Mouse (Mus musculus) brain, embryonic 14.5 days (tissue): ENCODE measurements around the gene Dera. TPM values are rescaled to one million over a fixed set of nuclear protein-coding genes. Genes with fewer than 3 reads are reported as not detected.

Source experiments
- DNase-seq: peaks from one replicate; pipeline ENCODE4 v3.0.0-alpha.2; 2011; ENCODE audit warnings: low read depth
- CTCF ChIP-seq: fragments of 200-500 bp; IDR thresholded peaks from 2 replicates; pipeline ENCODE4 v1.5.1; 2012; ENCODE audit warnings: inconsistent platforms, mild to moderate bottlenecking, moderate library complexity, borderline replicate concordance; ENCODE audit not compliant: insufficient read depth, insufficient read length; ENCODE audit errors: extremely low read depth
- POLR2A ChIP-seq: fragments of 200-500 bp; IDR thresholded peaks from 2 replicates; pipeline ENCODE4 v1.6.1; 2012; ENCODE audit warnings: mild to moderate bottlenecking, inconsistent platforms, borderline replicate concordance; ENCODE audit not compliant: poor library complexity, insufficient read depth, insufficient read length, severe bottlenecking; ENCODE audit errors: extremely low read depth
- polyA plus RNA-seq: library from polyadenylated mRNA; depleted of rRNA; stranded (reverse); fragments of >200 nt; gene quantifications from 2 replicates; pipeline ENCODE4 v1.2.3, GENCODE M21; 2012

Dera gene
- polyA plus RNA-seq, 1 experiment: 6.4 TPM

DNA sequence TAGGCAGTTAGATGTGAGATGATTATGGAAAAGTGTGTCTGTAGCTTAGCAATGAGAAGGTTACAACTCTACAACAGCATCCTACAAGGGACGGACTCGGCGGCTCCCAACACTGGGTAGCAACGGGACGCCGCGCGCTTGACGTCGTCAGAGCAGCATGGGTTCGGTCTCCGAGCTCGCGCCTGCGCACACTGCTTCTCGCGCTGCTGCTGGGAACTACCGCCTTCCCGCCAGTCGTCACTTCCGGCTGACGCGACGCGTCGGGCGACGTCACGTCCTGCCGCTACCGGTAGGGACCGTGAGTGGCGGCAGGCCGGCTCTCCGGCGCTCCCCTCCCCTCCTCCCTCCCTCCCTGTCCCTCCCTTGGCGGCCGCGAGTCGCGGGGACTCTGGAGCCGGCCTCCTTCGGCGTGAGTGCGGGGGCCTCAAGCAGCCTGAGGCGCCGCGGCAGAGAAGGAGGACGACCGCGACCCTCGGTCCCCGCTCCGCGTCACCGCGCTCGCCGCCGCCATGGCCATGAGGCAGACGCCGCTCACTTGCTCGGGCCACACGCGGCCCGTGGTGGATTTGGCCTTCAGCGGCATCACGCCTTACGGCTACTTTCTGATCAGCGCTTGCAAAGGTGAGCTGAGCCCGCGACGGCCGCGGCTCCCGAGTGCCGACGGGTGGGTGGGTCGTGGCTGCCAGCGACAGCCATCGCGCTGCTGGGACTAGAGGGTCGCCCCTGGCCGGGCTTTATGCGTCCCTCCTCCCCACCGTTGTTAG is 19.3 kb upstream of the Dera start, which contains the start of gene Strap:
Gene Strap (plus strand): TSS at position 233 of the 764 bp plus-strand sequence.
- peak; percentile 99 for DNase-seq
- TF ChIP-seq POLR2A (peak; percentile 86), CTCF (no peak)

DNA sequence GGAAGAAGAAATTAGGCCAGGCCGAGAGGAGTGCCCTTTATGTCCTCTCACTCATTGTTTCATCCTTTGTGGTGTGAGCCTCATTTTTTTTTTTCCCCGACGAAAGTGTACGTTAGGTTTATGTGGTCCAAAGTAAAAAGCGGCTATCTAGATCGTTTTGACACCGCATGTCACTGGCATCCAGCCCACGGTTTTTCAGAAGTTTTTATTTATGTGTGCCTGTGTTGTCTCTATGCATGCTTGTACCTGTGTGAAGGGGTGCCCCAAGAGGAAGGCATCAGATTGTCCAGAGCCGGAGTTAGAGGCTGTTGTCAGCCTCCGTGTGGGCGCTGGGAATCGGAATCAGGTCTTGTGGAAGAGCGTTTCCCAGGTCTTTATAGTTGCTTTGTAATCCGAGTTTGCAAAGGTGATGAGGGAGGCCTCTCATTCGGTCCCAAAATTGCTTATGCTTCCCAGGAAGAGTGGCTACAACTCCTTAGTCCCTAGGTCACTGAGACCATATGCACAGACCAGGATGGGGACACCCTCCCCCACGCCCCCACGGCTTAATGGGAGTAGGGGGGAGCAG is 18.6 kb upstream of the Dera start:
- peak; percentile 18 for DNase-seq
- no peak for TF ChIP-seq CTCF
- TF ChIP-seq POLR2A: no peak

DNA sequence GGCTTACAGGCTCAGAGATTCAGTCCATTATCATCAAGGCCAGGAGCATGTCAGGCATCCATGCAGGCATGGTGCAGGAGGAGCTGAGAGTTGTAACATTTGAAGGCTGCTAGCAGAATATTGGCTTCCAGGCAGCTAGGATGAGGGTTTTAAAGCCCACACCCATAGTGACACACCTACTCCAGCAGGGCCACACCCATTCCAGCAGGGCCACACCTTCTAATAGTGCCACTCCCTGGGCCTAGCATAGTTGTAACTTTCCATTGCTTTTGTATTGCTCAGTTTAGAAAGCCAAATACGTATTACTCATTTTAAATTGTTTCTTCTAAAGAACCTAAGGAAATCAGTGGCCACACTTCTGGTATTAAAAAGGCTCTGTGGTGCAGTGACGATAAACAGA is 13.4 kb upstream of the Dera start:
- no peak for DNase-seq
- no peak for TF ChIP-seq POLR2A
- TF ChIP-seq CTCF: no peak

DNA sequence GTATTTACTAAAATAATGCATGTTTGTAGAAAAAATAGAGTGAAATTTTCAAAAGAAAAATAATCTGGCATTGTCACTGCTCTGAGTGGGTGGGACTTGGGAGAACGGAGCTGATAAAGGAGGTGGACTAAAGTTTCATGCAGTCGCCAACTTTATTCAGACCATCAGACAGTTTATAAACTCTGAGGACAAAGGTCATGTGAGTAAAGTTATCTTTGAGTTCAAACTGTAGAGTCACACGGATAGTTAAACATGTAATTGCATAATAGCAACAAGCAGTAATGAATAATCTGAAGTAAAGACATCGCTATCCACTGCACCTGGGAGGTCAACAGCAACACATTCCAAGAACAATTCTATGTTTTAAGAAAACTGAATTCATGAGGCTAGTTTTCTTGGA is 9.6 kb upstream of the Dera start:
- TF ChIP-seq CTCF (no peak), POLR2A (no peak)
- DNase-seq: no peak

DNA sequence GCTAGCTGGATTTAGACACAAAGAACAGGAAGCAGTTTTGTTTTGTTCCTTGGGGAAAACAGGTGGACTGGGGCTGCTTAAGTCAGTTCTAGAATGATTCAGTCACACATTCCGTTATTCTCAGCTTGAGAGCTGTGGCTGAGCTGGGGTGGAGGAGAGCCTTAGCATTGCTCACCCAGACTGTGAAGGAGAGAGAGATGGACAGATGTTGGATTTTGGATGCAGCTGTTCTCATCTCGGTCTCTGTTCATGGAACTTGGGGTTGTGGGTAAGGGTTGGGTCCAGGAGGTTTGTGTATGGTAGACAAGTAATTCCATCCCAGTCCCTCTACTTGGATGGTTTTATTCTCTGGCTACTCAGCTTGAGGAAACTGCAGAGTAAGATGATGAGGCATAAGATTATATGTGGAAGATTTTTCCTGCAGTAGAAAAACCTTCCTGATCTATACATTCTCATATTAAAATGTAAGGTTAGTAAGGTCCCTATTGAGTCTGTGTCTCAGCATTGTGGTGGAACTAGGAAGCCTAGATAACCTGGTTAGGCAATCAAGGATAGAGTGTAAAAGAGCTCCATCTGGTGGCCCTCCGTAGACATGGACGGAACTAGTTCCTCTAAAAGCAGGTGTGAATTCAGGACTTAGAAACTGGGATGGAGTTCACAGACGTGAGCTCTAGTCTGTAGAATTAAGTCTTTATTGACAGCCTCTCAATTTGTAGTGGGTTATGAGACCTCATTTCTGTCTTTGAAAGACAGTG is 7.0 kb upstream of the Dera start:
- DNase-seq: peak; percentile 49
- no peak for TF ChIP-seq POLR2A
- peak; percentile 65; the same call in 1 of the 2 replicates for TF ChIP-seq CTCF

DNA sequence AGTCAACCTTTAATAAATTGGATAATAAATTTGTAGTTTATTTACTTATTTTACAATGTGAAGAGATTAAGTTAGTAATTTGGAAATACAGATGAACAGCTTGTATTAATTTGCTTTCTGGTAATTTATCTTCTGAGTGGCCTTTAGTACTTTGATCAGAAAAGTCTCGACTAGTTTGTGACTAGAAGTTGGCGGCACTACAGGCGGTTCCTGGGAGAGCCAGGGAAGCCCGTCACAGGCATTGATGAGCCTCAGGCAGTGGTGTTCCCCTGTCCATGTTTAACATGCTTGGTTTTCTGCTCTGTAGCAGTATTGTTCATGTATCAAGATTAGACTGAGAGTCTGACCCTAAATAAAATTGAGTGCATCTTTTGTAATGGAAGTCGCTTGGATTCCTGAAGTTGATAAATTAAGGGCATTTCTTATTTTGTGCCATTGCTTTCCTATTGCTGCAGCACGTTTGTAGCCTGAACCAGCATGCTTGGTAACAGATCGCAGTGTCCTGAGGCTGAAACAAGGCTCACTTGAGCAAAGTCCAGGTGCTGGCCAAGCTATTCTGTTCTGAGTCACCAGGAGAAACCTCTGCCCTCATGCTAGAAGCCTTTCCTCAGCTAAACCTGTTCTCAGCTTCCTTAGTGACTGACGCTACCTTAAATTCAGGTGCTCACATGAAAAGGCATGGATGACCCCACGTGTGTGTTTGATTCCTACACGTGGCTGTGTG is 2.6 kb upstream of the Dera start:
- no peak for TF ChIP-seq POLR2A
- no peak for TF ChIP-seq CTCF
- no peak for DNase-seq

DNA sequence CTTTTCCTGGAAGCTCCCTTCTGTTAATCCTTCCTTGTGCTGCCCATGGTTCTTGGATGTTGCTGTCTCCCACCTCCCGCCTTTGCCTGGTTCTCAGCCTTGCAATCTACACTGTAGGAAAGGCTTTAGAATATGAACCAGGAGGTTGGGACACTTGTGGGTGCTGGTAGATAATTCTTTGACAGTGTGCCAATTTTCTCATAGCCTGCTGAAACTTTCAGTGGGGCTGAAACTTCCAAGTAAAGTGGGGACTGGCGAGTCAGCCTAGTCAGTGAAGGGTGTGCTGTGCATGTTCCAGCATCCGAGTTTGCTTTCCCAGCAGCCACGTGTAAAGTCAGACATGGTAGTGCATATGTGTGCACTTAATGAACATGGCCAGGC is 2.1 kb upstream of the Dera start:
- TF ChIP-seq CTCF: no peak
- TF ChIP-seq POLR2A: no peak
- DNase-seq: no peak

DNA sequence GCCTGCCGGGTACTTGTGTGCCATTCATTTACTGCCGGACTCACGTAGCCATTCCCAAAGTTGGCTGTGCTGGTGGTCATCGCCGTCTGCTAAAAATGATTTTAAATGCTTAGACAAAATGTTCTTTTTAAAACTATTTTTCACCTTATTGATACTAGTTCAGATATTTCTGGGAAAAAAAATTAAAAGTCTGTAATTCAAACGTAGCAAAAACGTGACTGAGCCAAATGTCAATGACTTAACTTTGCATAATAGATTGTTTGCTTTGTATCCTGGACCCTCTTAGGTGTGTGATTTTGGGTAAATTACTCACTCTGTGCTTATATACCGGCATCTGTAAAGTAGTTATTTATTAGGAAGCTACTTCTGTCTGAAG is 499 bp downstream of the Dera start:
- TF ChIP-seq POLR2A: no peak
- TF ChIP-seq CTCF: no peak
- no peak for DNase-seq

DNA sequence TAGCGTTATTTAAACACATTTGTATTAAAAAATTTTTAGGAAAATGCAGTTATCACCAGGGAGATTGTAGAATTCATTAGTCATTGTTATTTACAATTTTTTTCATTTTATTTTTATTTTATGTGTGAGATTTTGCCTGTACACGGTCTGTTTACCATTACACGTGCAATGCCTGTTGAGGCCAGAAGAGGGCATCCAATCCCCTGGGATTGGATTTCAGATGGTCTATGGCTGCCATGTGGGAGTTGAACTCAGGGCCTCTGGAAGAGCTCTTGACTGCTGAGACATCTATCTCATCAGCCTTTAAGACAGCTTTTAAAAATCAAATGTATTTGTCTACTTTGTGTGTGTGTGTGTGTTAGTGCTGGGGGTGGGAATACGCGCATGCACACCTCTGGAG is 2.0 kb downstream of the Dera start:
- TF ChIP-seq POLR2A: no peak
- peak; percentile 66; the same call in 1 of the 2 replicates for TF ChIP-seq CTCF
- peak; percentile 40 for DNase-seq

DNA sequence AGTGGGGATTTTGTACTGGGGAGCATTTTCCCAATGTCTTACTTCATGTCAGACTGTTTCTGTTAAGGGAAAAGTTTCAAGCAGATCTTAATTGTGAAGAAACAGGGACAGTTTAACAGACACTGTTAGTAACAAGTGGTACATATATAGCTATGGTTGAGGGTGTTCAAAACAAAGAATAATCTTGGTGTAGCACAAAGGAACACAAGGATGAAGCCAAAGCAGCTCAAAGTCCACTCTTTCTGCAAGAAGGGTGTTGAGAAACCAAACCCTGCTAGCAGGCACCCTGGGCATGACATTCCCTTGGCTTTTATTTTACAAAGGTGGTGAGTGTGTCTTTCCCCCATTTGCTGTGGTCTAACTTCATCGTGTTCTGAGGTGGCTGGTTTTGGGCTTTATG is 3.5 kb downstream of the Dera start:
- no peak for TF ChIP-seq CTCF
- no peak for TF ChIP-seq POLR2A
- no peak for DNase-seq

DNA sequence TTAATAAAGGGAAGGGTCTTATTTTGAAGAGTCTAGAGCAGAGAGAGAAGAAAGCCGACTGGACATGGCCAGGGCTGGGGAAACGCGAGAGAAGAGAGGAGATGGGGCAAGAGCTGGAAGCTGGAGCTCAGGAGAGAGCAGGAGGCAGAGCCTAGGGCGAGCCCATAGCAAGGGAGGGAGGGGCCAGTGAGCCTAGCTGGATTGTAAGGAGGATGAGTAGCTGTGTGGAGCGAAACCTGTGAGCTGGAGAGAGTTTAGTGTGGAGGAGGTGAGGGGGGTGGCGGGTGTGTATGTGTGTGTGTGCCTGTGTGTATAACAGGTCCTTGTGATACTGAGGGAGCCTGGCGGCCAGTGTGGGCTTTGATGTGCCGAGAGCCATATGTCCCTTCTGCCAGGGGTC is 5.3 kb downstream of the Dera start:
- no peak for TF ChIP-seq CTCF
- TF ChIP-seq POLR2A: no peak
- DNase-seq: peak; percentile 28
